Mouse (Mus musculus): ENCODE data around the gene Thy1. TPM values are rescaled to one million over a fixed set of nuclear protein-coding genes. Genes with fewer than 3 reads are reported as not detected.
A peak's percentile ranks its signal among the peaks of the same experiment; 100 is the strongest.

Thy1 gene
- total and polyA plus RNA-seq, 3 experiments = 1.5 to 24.0 TPM; not detected in 1

DNA sequence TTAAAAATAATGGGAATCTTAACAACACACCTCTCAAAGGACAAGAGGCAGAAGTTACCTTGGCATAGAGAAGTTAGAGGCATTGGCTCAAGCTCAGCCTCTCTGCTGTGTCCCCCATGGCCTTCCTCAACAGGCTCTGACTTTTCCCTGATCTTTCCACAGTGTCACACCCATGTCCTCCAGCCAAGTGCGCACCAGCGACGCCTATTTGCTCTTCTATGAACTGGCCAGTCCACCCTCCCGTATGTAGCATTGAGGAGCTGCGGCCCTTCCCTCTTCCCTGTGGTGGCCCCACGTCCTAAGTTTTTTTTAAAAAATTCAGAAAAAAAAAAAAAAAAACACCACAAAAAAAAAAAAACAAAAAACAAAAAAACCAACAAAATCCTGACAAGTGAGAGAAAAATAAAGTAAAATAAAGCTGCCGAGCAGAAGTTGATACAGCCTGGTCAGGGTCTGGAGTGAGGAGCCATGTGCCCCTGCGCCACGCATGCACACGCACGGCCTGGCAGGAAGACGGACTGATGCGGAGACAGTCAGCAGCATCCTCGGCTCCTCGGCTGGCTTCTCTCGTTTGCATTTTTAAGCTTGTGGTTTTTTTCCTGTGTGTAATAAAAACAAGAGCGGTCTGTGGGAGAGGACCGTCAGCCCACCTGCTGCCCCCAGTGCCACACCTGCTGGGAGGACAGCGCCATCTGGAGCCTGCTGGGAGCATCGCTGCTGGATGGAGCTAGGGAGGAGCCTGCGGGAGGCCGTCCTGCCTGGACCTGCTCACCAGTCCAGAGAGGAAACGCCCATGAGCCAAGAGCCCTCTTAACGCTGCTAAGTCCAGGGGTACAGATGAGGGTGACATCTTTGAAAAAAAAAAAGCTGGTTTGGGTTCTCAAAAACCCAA lies 50.7 kb downstream of the Thy1 start:
- H3K4me1 ChIP-seq (ENCODE audit: control insufficient read depth in 1 of 2, insufficient read depth in 2 of 2, low read length in 2 of 2) = peaks cover 3 to 20% of the 10 kb centered on the region in 2 experiments
- no peak overlapping the region for H3K9ac ChIP-seq (ENCODE audit: control insufficient read depth, low read depth, low read length, poor library complexity, severe bottlenecking)
- H3K27ac ChIP-seq (ENCODE audit: control insufficient read depth, low read depth, low read length) = no peak overlapping the region
- DNase-seq (ENCODE audit: low read depth, low spot score) = peak; percentile 51
- H3K79me2 ChIP-seq (ENCODE audit: control insufficient read depth, insufficient read depth, low read length, poor library complexity) = no peaks in the 10 kb centered on the region
- TF ChIP-seq SMC3 (IDR thresholded peaks at IDR 0.05; ENCODE audit: low read depth, low read length) (peak; percentile 59), MYB (IDR thresholded peaks at IDR 0.05; ENCODE audit: low read depth, low read length) (no peak), MAX (IDR thresholded peaks at IDR 0.05; ENCODE audit: low read length) (no peak), ZC3H11A (IDR thresholded peaks at IDR 0.05; ENCODE audit: low read depth, low read length) (0 out of 2 replicates have a peak, but pooled peaks have one; percentile 22), E2F4 (IDR thresholded peaks at IDR 0.05; ENCODE audit: borderline replicate concordance, low read depth, low read length) (no peak), ZNF384 (IDR thresholded peaks at IDR 0.05; ENCODE audit: low read depth, low read length) (peak; percentile 32; the same call in 1 of the 2 replicates), RAD21 (IDR thresholded peaks at IDR 0.05; ENCODE audit: low read depth, low read length) (peak; percentile 40), CTCF (IDR thresholded peaks at IDR 0.05 in 2 of 3, conservative IDR thresholded peaks at IDR 0.05 in 1 of 3; ENCODE audit: control insufficient read depth in 1 of 3, insufficient read depth in 1 of 3, low read depth in 2 of 3, low read length in 3 of 3, poor library complexity in 1 of 3, severe bottlenecking in 1 of 3) (peak; percentile 60 to 88 (median 70); a peak in 5 of 6 replicates), CHD2 (IDR thresholded peaks at IDR 0.05; ENCODE audit: low read length) (no peak), POLR2AphosphoS2 (IDR thresholded peaks at IDR 0.05; ENCODE audit: low read length) (no peak)
- no peak overlapping the region for H3K4me3 ChIP-seq (ENCODE audit: control insufficient read depth in 1 of 2, insufficient read depth in 1 of 2, low read depth in 2 of 2, low read length in 2 of 2)
- peaks cover 0 to 12% of the 10 kb centered on the region in 2 experiments; a peak in 2 of 4 replicates for H3K36me3 ChIP-seq (ENCODE audit: control insufficient read depth in 1 of 2, insufficient read depth in 2 of 2, low read length in 2 of 2)
- H3K27me3 ChIP-seq (ENCODE audit: control insufficient read depth in 1 of 2, insufficient read depth in 2 of 2, low read length in 2 of 2) = no peaks in the 10 kb centered on the region
- no peaks in the 10 kb centered on the region for H3K9me3 ChIP-seq (replicated peaks; ENCODE audit: insufficient read depth, low read length)

DNA sequence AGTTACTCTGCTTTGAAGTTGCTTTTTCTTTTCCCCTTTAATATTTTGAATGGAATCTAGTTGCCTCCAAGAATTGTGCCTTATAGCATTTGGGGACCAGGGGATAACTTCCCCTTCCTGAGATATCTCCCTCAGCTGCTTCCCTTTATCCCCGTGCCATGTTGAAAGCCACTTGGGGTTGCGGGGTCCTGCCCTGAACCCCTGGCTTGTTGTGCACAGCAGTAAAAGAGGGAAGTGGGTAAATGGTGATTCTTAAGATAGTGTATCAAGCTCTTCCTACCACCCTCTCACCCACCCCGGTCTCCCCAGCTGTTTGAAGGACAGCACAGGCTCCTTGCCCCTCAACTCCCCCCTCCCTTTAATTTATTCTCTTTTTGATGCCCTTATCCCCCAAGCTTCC lies 51.6 kb downstream of the Thy1 start:
- no peaks in the 10 kb centered on the region for H3K9me3 ChIP-seq (replicated peaks; ENCODE audit: insufficient read depth, low read length)
- H3K27ac ChIP-seq (ENCODE audit: control insufficient read depth, low read depth, low read length) = no peak overlapping the region
- no peak overlapping the region for H3K4me3 ChIP-seq (ENCODE audit: control insufficient read depth in 1 of 2, insufficient read depth in 1 of 2, low read depth in 2 of 2, low read length in 2 of 2)
- DNase-seq (ENCODE audit: low read depth, low spot score) = peak; percentile 65
- no peaks in the 10 kb centered on the region for H3K79me2 ChIP-seq (ENCODE audit: control insufficient read depth, insufficient read depth, low read length, poor library complexity)
- H3K27me3 ChIP-seq (ENCODE audit: control insufficient read depth in 1 of 2, insufficient read depth in 2 of 2, low read length in 2 of 2) = no peaks in the 10 kb centered on the region
- H3K36me3 ChIP-seq (ENCODE audit: control insufficient read depth in 1 of 2, insufficient read depth in 2 of 2, low read length in 2 of 2) = peaks cover 0 to 10% of the 10 kb centered on the region in 2 experiments; a peak in 2 of 4 replicates
- H3K9ac ChIP-seq (ENCODE audit: control insufficient read depth, low read depth, low read length, poor library complexity, severe bottlenecking) = no peak overlapping the region
- H3K4me1 ChIP-seq (ENCODE audit: control insufficient read depth in 1 of 2, insufficient read depth in 2 of 2, low read length in 2 of 2) = peaks cover 3 to 12% of the 10 kb centered on the region in 2 experiments
- TF ChIP-seq GABPA (IDR thresholded peaks at IDR 0.05; ENCODE audit: low read depth, low read length) (no peak), EP300 (IDR thresholded peaks at IDR 0.05; ENCODE audit: low read depth in 1 of 2, low read length in 2 of 2) (peak; percentile 50 to 65; a peak in 3 of 4 replicates), SMC3 (IDR thresholded peaks at IDR 0.05; ENCODE audit: low read depth, low read length) (no peak), TCF12 (IDR thresholded peaks at IDR 0.05; ENCODE audit: low read depth, low read length) (peak; percentile 52; the same call in 1 of the 2 replicates), BHLHE40 (IDR thresholded peaks at IDR 0.05; ENCODE audit: borderline replicate concordance, low read depth, low read length) (peak; percentile 45; the same call in 1 of the 2 replicates), RCOR1 (IDR thresholded peaks at IDR 0.05; ENCODE audit: low read depth, low read length) (peak; percentile 39; the same call in 1 of the 2 replicates), GATA1 (IDR thresholded peaks at IDR 0.05; ENCODE audit: low read depth, low read length) (peak; percentile 32; the same call in 1 of the 2 replicates), HCFC1 (IDR thresholded peaks at IDR 0.05; ENCODE audit: low read depth, low read length) (no peak), ETS1 (IDR thresholded peaks at IDR 0.05; ENCODE audit: low read depth, low read length) (peak; percentile 55), TBP (IDR thresholded peaks at IDR 0.05; ENCODE audit: low read depth, low read length) (no peak)
